In genomic region chr7:82770957-82771660, GRCm38 (mm10) we compare ENCODE assay signal across 7 mouse cellular contexts.
DNase-seq lines count a peak whose midpoint lies in the region; ATAC-seq lines count a peak whose summit lies in the region.
"Not testable (repeated sequence)": the region's sequence is repeated elsewhere in the genome, so short reads cannot be mapped to it uniquely, and the experiment has no call there.

No protein-coding gene starts in this region.

- not testable (repeated sequence) for H3K4me2 ChIP-seq in embryonic facial prominence, embryonic 15.5 days (replicated peaks); hindbrain, embryonic 13.5 days; limb, embryonic 15.5 days; neural tube, embryonic 11.5 days (ENCODE audit: low read depth)

- peak; percentile 95 for ATAC-seq in embryonic facial prominence, embryonic 15.5 days (ENCODE audit: insufficient number of reproducible peaks, low FRiP score, low TSS enrichment, low read depth)
- peak; percentile 98 for ATAC-seq in hindbrain, embryonic 13.5 days (ENCODE audit: low FRiP score)
- peak; percentile 96 for ATAC-seq in limb, embryonic 15.5 days (ENCODE audit: insufficient number of reproducible peaks, low FRiP score, low TSS enrichment, low read depth)
- peak; percentile 66 for ATAC-seq in megakaryocyte progenitor cell, adult 5-6 weeks (replicated peaks; ENCODE audit: poor library complexity)
- peak; percentile 100 for ATAC-seq in neural tube, embryonic 11.5 days (ENCODE audit: insufficient read depth, low FRiP score, low TSS enrichment)

- not testable (repeated sequence) for H3K4me3 ChIP-seq in embryonic facial prominence, embryonic 15.5 days (replicated peaks); hindbrain, embryonic 13.5 days; limb, embryonic 15.5 days; neural tube, embryonic 11.5 days (ENCODE audit: low read depth, low read length)

- not testable (repeated sequence) for H3K27ac ChIP-seq in embryonic facial prominence, embryonic 15.5 days (replicated peaks); limb, embryonic 15.5 days; neural tube, embryonic 11.5 days (ENCODE audit: low read depth, low read length)
- H3K27ac ChIP-seq in hindbrain, embryonic 13.5 days = peak overlapping the region; percentile 64; the same call in 1 of the 2 replicates

- not testable (repeated sequence) for H3K9ac ChIP-seq in embryonic facial prominence, embryonic 15.5 days; hindbrain, embryonic 13.5 days; limb, embryonic 15.5 days; neural tube, embryonic 11.5 days (ENCODE audit: low read length)

- 76% methylated on average over 29 of the region's 29 CpGs for WGBS in embryonic facial prominence, embryonic 15.5 days
- WGBS in hindbrain, embryonic 13.5 days = 80% methylated on average over 29 of the region's 29 CpGs
- 82% methylated on average over 29 of the region's 29 CpGs for WGBS in limb, embryonic 15.5 days
- WGBS in neural tube, embryonic 11.5 days = 82% methylated on average over 23 of the region's 29 CpGs

- H3K4me1 ChIP-seq in embryonic facial prominence, embryonic 15.5 days = peaks cover 19% of the 10 kb centered on the region
- H3K4me1 ChIP-seq in hindbrain, embryonic 13.5 days (replicated peaks) = peaks cover 26% of the 10 kb centered on the region
- peaks cover 15% of the 10 kb centered on the region for H3K4me1 ChIP-seq in limb, embryonic 15.5 days
- H3K4me1 ChIP-seq in neural tube, embryonic 11.5 days (ENCODE audit: control insufficient read depth, insufficient read depth, low read length) = not testable (repeated sequence)

- not testable (repeated sequence) for H3K27me3 ChIP-seq in embryonic facial prominence, embryonic 15.5 days; hindbrain, embryonic 13.5 days; limb, embryonic 15.5 days; neural tube, embryonic 11.5 days (ENCODE audit: control insufficient read depth, insufficient read depth, low read length)

- peak; percentile 16 for DNase-seq in adipocyte (ENCODE audit: low spot score)
- DNase-seq in heart, adult 11 months = peak; percentile 48
- DNase-seq in neural tube, embryonic 11.5 days (ENCODE audit: low spot score) = peak; percentile 47

- H3K36me3 ChIP-seq in embryonic facial prominence, embryonic 15.5 days; hindbrain, embryonic 13.5 days; limb, embryonic 15.5 days; neural tube, embryonic 11.5 days (ENCODE audit: control insufficient read depth, insufficient read depth, low read length): not testable (repeated sequence)

- not testable (repeated sequence) for H3K9me3 ChIP-seq in embryonic facial prominence, embryonic 15.5 days (replicated peaks); hindbrain, embryonic 13.5 days; limb, embryonic 15.5 days; neural tube, embryonic 11.5 days (ENCODE audit: control insufficient read depth, low read length)
